Mouse (Mus musculus): Measurements from ENCODE around the gene Ppp3ca. TPM values are rescaled to one million over a fixed set of nuclear protein-coding genes. Genes with fewer than 3 reads are reported as not detected.
A peak's percentile ranks its signal among the peaks of the same experiment; 100 is the strongest.

Gene Ppp3ca
- total RNA-seq (2021), result 100 to 1,000 TPM; 137 to 140 TPM
- long read RNA-seq, experiment 1, full-length matches to known transcripts, result 220 of 242 reads
- long read RNA-seq, experiment 1, partial matches to known transcripts, result 13 of 242 reads
- long read RNA-seq, experiment 1, other reads (novel, unspliced or antisense), result 9 of 242 reads
- long read RNA-seq, experiment 2, full-length matches to known transcripts, result 278 of 301 reads
- long read RNA-seq, experiment 2, partial matches to known transcripts, result 13 of 301 reads
- long read RNA-seq, experiment 2, other reads (novel, unspliced or antisense), result 10 of 301 reads

GRCm38 (mm10) chr3:136670110-136670359 lies at the start of gene Ppp3ca:
Gene Ppp3ca (plus strand): TSS chr3:136670124.
- intact Hi-C loops (cut with DNase I; ENCODE audit: low total_unique reads), result no loop called here
- no peak for DNase-seq

DNA sequence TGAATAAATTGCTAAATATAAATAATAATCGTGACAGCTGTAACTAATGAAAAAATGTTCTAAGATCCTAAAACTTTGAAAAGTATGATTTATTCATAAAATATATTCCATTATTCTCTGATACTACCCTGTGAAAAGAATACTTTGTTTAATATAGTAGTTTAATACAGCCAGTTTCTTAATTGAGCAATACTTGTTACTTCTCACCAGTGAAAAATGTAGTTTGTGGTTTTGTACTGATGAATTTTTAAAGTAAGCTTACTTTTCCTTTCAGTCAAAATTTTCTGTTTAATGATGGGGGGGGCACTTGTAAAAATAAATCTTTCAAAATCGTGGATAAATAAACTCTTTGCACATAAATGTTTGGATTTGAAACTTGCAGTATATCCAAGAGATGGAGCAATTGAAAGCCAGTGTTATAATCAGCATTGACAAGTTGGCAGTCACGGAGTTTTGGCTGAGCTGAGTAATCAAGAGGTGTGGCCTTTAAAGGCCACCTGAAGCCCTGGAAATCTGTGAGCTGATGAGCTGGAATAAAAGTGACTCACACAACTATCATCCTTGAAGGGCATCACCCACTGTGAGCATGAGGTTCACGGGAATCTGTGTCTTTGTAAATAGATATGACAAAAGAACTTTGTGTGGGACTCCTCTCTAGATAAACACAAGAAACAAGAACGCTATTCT lies 29.2 kb upstream of the Ppp3ca start:
- intact Hi-C loops (cut with DNase I; ENCODE audit: low total_unique reads), result no loop called here
- no peak for DNase-seq

- intact Hi-C loops (cut with DNase I; ENCODE audit: low total_unique reads), result no loop called here
- DNase-seq, result no peak
Measured at GRCm38 (mm10) chr3:136650966-136651365, 19.0 kb upstream of the Ppp3ca start.

DNA sequence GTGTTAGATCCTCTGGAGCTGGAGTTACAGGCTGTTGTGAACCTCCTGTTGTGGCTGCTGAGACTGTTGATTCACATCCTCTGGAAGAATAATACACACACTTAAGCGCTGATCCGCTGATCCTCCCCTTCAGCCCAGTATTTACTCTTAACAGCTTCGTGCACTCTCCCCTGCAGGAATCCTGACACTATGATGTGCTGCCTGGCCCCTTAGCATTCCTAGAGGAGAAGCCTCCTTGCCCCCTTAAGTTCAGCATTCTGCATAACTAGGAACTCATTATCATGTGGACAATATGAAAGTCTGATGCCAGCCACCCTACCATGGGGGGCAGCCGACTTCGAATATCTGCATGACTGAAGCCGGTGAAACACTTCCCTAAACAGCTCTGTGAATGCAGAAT lies 18.4 kb upstream of the Ppp3ca start:
- DNase-seq, result no peak
- intact Hi-C loops (cut with DNase I; ENCODE audit: low total_unique reads), result no loop called here

DNA sequence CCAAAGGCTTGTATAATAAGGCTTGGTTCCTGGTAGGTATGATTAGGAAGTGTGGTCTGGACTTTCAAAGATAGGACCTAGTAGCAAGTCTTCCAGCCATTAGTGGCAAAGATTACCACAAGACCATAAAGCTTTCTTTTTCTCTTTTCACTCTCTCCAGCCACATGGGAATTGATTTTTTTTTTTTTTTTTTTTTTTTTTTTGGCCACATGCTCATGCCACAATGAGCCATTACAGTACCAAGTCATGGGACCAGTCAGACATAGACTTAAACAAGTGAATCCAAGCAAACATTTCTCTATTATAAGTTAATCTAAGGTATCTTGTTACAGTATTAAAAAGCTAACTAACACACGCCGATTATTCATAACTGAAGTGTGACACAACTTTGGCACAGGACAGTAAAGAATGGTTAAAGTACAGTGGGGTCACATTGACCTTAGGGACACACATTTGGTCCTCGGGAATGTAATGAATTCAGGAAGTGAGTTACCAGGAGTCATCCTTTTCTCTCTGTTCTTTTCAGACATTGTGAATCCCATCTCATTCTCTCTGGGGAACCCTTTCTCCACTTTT lies 13.4 kb upstream of the Ppp3ca start:
- no peak for DNase-seq
- intact Hi-C loops (cut with DNase I; ENCODE audit: low total_unique reads), result no loop called here

DNA sequence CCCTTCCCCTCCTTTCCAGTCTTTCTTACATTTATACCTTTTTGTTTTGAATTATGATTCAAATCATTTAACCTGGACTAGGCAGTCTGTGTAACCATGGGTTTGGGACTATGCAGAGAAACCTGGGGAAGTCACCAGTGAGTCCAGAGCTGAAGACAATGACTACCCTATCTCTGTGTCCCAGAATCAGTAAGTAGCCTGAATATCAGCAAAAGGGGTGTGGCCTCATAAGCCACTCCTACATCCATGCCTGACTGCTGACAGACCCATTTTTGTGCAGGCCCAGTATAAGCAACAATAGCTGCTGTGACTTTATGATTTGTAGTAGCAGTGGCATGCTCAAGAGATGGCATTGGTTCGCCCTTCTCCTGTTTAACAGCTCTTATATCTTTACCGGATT lies 11.2 kb upstream of the Ppp3ca start:
- DNase-seq, result no peak
- intact Hi-C loops (cut with DNase I; ENCODE audit: low total_unique reads), result no loop called here

DNA sequence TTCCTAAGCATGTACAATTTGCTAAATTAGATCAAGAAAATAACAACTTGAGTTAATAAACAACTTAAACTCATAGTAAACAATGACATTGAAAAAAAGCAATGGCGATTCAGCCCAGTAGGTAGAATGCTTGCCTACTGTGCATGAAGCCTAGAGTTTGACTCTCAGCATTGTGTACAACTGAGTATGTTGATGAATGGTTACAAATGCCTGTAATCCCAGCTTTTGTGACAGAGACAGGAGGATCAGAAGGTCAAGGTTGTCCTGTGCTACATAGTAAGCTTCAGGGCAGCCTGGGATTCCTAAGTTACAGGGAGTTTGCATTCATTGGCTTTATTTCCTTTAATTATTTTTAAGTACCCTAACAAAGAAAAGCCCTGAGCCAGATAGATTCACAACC lies 4.8 kb upstream of the Ppp3ca start:
- intact Hi-C loops (cut with DNase I; ENCODE audit: low total_unique reads), result loop anchor here (10.0 kb wide), 1 partner anchor 240 kb away; no protein-coding TSS in a partner anchor
- DNase-seq, result no peak

- intact Hi-C loops (cut with DNase I; ENCODE audit: low total_unique reads), result loop anchor here (10.0 kb wide), 1 partner anchor 237 kb away; no protein-coding TSS in a partner anchor
- peak; percentile 64 for DNase-seq
Measured at GRCm38 (mm10) chr3:136668072-136668471, 1.9 kb upstream of the Ppp3ca start.

- peak; percentile 100 for DNase-seq
- intact Hi-C loops (cut with DNase I; ENCODE audit: low total_unique reads), result loop anchor here (10.0 kb wide), 1 partner anchor 235 kb away; no protein-coding TSS in a partner anchor
Measured at GRCm38 (mm10) chr3:136669231-136670109, 454 bp upstream of the Ppp3ca start.

- peak; percentile 74 for DNase-seq
- intact Hi-C loops (cut with DNase I; ENCODE audit: low total_unique reads), result no loop called here
Measured at GRCm38 (mm10) chr3:136670360-136671131, 622 bp downstream of the Ppp3ca start.

DNA sequence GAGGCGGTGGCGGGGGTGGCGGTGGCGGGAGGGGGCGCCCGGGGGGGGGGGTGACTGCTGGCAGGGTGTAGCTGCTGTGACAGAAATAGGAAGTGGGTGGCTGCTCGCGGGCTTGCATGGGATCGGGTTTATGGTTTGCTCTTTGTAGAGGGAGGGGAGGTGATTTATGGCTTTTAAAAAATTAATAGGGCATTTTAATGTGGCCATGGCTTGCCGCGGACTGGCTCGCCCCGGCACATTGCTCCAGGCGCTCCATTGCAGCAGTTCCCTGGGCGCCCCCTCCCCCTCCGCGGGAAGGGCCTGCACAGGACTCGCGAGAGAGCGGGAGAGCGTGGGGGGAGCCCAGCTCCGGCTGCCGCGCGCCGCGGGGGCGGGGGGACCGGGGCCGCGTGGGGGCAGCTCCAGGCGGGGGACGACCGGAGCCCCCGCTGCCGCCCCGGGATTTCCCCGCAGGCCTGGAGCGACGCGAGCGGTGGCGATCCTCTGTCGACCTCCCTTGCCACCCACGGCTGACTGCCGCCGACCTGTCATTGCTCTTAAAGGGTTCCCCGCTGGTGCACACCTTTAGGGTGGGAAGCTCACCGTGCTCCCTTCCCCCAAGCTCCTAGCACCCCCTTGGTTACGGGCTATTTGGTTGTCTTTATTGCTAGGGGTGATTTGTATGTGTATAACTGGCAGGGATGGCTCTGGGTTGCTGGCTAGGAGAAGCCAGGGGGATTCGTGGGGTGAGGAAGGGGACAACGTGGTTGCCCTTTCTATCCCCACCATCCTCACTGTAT lies 1.4 kb downstream of the Ppp3ca start:
- DNase-seq, result peak; percentile 89
- intact Hi-C loops (cut with DNase I; ENCODE audit: low total_unique reads), result no loop called here

DNA sequence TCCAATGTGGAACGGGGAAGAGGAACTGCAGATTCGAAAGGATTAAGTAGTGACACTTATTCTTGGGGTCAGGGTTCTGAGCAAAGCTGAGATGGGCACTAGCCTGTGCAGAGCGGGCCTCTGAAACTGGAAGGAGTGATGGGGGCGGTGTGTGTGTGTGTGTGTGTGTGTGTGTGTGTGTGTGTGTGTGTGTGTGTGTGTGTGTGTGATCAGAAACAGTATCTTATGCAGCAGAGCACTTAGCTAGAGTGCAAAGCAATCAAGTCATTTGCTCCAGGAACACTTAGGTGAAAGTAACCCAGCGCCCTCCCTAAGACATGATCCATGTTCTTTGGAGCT lies 2.0 kb downstream of the Ppp3ca start:
- intact Hi-C loops (cut with DNase I; ENCODE audit: low total_unique reads), result no loop called here
- DNase-seq, result peak; percentile 17

- DNase-seq, result no peak
- intact Hi-C loops (cut with DNase I; ENCODE audit: low total_unique reads), result no loop called here
Measured at GRCm38 (mm10) chr3:136672870-136673269, 2.9 kb downstream of the Ppp3ca start.

DNA sequence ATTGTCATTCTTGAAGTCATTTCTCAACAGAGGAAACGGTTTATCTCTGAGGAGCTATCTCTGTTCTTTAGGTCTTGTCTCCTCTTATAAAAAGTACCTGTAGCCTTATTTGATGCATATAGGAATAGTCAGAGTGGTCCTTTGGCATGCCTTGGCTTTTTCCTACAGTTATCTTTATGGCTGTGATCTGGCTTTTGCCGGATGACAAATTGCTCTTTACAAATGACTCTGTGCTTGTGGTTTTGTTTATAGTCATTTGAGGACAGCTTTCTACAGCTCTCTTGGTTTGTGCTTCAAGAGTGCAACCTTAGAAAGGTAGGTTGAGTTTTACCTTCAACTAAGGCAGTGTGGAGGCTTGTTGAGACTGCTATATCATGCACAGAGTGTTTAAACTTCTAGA lies 3.4 kb downstream of the Ppp3ca start:
- intact Hi-C loops (cut with DNase I; ENCODE audit: low total_unique reads), result no loop called here
- DNase-seq, result no peak

GRCm38 (mm10) chr3:136674486-136674885 lies 4.6 kb downstream of the Ppp3ca start:
- intact Hi-C loops (cut with DNase I; ENCODE audit: low total_unique reads), result no loop called here
- DNase-seq, result no peak

DNA sequence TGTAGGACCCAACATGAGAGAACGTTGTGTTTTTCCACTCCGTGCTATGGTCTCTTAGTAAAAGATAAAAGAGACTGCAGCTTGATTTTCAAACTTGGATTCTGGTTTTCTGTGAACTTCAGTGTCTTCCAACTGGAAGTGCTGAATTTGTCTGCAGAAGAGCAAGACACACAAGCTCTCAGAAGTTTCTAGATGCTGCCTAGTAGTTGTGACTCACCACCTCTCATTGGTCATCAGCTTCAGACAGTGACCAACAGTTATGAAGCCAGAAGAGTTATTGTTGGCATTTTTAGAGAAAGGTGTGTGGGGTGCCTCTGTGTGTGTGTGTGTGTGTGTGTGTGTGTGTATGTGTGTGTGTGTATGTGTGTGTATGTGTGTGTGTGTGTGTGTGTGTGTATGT lies 7.1 kb downstream of the Ppp3ca start:
- DNase-seq, result no peak
- intact Hi-C loops (cut with DNase I; ENCODE audit: low total_unique reads), result no loop called here

DNA sequence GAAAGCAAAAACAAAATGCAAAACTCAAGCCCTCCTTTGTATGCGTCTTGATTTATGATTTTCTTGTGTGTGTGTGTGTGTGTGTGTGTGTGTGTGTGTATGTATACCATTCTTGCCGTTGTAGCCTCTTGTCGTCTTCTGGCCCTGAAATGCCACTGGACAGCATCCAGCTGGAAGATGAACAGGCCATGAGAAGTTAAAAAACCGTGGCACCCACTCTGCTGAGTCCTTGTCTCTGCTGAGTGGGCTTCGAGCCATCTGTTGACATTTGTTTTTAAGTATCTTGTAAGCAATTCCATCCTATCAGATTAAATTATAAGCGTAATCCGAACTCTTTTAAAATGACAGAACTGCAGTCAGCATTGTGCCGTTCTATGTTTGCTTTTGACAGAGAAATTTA lies 8.5 kb downstream of the Ppp3ca start:
- intact Hi-C loops (cut with DNase I; ENCODE audit: low total_unique reads), result no loop called here

DNA sequence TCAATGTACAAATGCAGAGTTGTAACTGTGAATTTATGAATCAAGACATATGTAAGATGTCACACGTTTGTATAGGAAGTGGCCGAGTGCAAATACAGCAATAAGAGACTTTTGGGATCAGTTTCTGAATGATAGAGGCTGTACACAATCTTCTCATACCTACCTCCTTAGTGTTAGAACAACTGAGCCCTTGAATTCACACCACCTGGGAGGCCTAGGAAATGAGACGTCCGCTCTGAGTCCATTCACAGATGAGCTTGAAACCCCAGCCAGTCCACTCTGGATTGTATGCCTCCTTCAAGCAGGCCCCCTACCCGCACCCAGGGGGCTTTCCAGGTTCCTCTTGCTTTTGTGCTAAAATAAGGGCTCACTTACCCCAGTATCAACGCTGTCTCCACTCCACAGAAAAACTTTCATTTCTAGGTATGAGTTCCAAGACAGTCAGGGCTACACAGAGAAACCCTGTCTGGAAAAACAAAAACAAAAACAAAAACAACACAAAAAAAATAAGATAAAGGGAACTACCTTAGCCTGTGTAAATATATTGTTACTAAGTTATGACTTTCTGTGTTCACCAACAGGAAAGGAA lies 10.1 kb downstream of the Ppp3ca start:
- DNase-seq, result no peak
- intact Hi-C loops (cut with DNase I; ENCODE audit: low total_unique reads), result no loop called here

More for the DNA sequence above, 8.5 kb downstream of the Ppp3ca start:
- no peak for DNase-seq

Data from gastrocnemius, postnatal 14 days (tissue).